Mouse (Mus musculus) liver, postnatal 0 days (tissue): ENCODE measurements around the gene Lrrc4b. TPM values are rescaled to one million over a fixed set of nuclear protein-coding genes. Genes with fewer than 3 reads are reported as not detected.

ENCODE experiments used
- ATAC-seq: fragments of 200-750 bp; cut with Nextera tagmentation; 2 replicates; pipeline ENCODE4 v1.8.0; 2017; ENCODE audit warnings: mild to moderate bottlenecking, moderate library complexity
- DNase-seq: peaks from one replicate; pipeline ENCODE4 v3.0.0-alpha.2; 2016
- H3K27ac ChIP-seq: fragments of 300-500 bp; sonication (generic); 2 replicates; pipeline ENCODE4 v1.5.1; 2014; ENCODE audit warnings: antibody characterized with exemption, moderate library complexity, mild to moderate bottlenecking, low read depth
- H3K27me3 ChIP-seq: fragments of 300-500 bp; sonication (generic); 2 replicates; pipeline ENCODE4 v1.6.1; 2014; ENCODE audit warnings: low read length, control low read depth, mixed read lengths; ENCODE audit not compliant: insufficient read depth
- H3K36me3 ChIP-seq: fragments of 300-500 bp; sonication (generic); replicated peaks from 2 replicates; pipeline ENCODE4 v1.6.1; 2014; ENCODE audit warnings: mild to moderate bottlenecking, control low read depth, low read length, moderate library complexity, mixed read lengths; ENCODE audit not compliant: insufficient read depth
- H3K4me1 ChIP-seq: fragments of 300-500 bp; sonication (generic); 2 replicates; pipeline ENCODE4 v1.6.1; 2014; ENCODE audit warnings: antibody characterized with exemption, mild to moderate bottlenecking, control low read depth; ENCODE audit not compliant: insufficient read depth
- H3K4me2 ChIP-seq: fragments of 300-500 bp; sonication (generic); 2 replicates; pipeline ENCODE4 v1.6.1; 2014; ENCODE audit warnings: low read depth, mild to moderate bottlenecking, low read length, moderate library complexity, mixed read lengths
- H3K4me3 ChIP-seq: fragments of 300-500 bp; sonication (generic); 2 replicates; pipeline ENCODE4 v1.5.1; 2014; ENCODE audit warnings: low read depth, low read length
- H3K9ac ChIP-seq: fragments of 300-500 bp; sonication (generic); replicated peaks from 2 replicates; pipeline ENCODE4 v1.6.1; 2014; ENCODE audit warnings: mild to moderate bottlenecking, moderate library complexity
- H3K9me3 ChIP-seq: fragments of 300-500 bp; sonication (generic); 2 replicates; pipeline ENCODE4 v1.6.1; 2016; ENCODE audit warnings: mild to moderate bottlenecking, control low read depth, low read length, mixed read lengths
- CTCF ChIP-seq: sonication (generic); IDR thresholded peaks from 2 replicates; pipeline ENCODE4 v1.5.1; 2016; ENCODE audit warnings: antibody characterized with exemption, low read depth
- EP300 ChIP-seq: IDR thresholded peaks from 2 replicates; pipeline ENCODE4 v1.6.1; 2016; ENCODE audit warnings: antibody characterized with exemption, low read depth, mild to moderate bottlenecking
- WGBS: fragments of 180-500 bp; shearing (Covaris S2); extraction: QIAGEN DNeasy Blood & Tissue Kit; methylation state at CpG from one replicate; pipeline ENCODE4 v1.1.7; 2014; ENCODE audit not compliant: insufficient replicate concordance; 5-methylcytosine and 5-hydroxymethylcytosine counted together
- polyA plus RNA-seq: library from polyadenylated mRNA; unstranded; fragments of >200 nt; fragmentation: Nextera tagmentation; extraction: Ambion mirVana; gene quantifications from 2 replicates; pipeline ENCODE4 v1.2.1, GENCODE M21; 2015

Lrrc4b gene
- polyA plus RNA-seq, 1 experiment from 2014 or later = not detected

DNA sequence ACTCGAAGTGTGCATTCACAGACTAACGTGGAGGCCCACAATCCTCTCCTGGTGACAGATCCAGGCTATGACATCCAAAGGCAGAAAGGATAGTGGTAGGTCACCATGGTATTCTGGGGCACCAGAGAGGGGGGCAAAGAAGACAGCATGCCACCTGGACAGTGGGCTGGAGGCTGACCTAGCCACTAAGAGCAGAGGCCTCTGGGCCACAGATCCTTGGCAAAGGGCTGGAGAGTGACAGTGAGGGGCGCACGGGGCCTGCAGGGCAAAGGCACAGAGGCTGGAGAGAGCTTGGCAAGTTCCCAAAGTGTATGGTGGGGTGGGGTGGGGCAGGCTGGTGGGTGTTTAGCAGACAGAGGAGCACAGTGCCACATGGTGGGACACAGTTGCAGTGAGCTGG is 61.5 kb downstream of the Lrrc4b start:
- H3K4me3 ChIP-seq = no peak overlapping the region
- WGBS = 73% methylated on average over 4 of the region's 4 CpGs
- peaks cover 6% of the 10 kb centered on the region for H3K4me1 ChIP-seq
- H3K27ac ChIP-seq = no peak overlapping the region
- DNase-seq = peak; percentile 12
- no peak overlapping the region for H3K9ac ChIP-seq
- H3K36me3 ChIP-seq = peaks cover 26% of the 10 kb centered on the region
- H3K27me3 ChIP-seq = no peaks in the 10 kb centered on the region
- ATAC-seq = no peak
- no peaks in the 10 kb centered on the region for H3K9me3 ChIP-seq
- no peak overlapping the region for H3K4me2 ChIP-seq
- TF ChIP-seq EP300 (no peak), CTCF (no peak)

DNA sequence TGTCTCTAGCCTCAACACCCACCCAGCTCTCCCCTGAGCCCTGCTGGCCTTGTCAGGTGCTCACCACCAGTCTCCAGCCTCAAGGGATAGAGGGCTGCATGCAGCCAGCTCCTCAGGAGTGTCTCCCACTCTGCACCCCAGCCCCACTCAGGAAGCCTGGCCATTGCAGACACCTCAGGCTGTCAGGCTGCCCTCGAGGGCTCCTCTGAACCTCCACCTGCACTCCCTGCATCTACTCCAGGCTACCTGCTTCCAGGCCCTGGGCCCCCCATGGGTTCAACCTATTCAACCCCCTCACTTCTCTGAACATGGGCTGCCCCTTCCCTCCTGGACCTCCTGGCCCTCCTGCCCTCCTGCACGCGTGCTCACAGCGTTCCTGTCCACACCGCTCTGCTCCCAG is 62.6 kb downstream of the Lrrc4b start:
- 97% methylated on average over 5 of the region's 5 CpGs for WGBS
- TF ChIP-seq EP300 = no peak
- TF ChIP-seq CTCF = no peak
- Histone ChIP-seq H3K27ac (no peak overlapping the region), H3K4me1 (peaks cover 12% of the 10 kb centered on the region), H3K9me3 (no peaks in the 10 kb centered on the region), H3K27me3 (no peaks in the 10 kb centered on the region), H3K4me2 (no peak overlapping the region), H3K4me3 (no peak overlapping the region), H3K9ac (no peak overlapping the region), H3K36me3 (peaks cover 26% of the 10 kb centered on the region)
- DNase-seq (peak; percentile 14), ATAC-seq (no peak)

DNA sequence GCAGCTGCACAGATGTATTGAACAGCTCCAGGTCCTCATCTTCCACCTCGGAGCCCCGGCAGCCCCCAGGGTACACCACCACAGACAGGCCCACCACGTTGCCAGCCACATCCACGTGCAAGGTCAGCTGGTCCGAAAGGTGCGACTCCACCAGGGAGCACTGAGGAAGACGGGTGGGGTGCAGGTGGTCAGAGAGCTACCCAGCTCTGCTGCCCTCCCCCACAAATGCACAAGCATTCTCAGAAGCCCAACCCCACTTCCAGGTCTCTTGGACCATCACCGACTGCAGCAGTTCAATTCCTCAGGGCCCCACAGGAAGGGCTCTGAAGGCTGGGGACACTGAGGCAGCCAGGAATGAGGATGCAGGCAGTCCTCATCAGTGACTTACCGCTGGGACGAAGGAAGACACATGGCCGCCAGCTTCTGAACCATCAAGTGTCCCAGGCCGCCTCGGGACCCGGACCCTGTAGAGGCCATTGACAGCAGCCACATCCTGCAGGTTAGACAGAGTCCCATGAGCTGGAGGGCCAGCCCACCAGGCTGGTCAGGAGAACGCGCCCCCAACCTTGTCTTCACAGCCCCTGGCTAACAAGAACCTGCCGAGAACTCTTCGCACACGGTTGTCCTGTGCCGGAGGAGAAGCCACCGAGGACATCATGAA is 63.5 kb downstream of the Lrrc4b start:
- ATAC-seq = no peak
- H3K36me3 ChIP-seq = peaks cover 26% of the 10 kb centered on the region
- no peaks in the 10 kb centered on the region for H3K9me3 ChIP-seq
- no peak overlapping the region for H3K4me2 ChIP-seq
- H3K27ac ChIP-seq = no peak overlapping the region
- peaks cover 20% of the 10 kb centered on the region for H3K4me1 ChIP-seq
- H3K27me3 ChIP-seq = no peaks in the 10 kb centered on the region
- peak; percentile 13 for DNase-seq
- TF ChIP-seq CTCF (no peak), EP300 (no peak)
- H3K4me3 ChIP-seq = no peak overlapping the region
- H3K9ac ChIP-seq = no peak overlapping the region
- 89% methylated on average over 21 of the region's 21 CpGs for WGBS

DNA sequence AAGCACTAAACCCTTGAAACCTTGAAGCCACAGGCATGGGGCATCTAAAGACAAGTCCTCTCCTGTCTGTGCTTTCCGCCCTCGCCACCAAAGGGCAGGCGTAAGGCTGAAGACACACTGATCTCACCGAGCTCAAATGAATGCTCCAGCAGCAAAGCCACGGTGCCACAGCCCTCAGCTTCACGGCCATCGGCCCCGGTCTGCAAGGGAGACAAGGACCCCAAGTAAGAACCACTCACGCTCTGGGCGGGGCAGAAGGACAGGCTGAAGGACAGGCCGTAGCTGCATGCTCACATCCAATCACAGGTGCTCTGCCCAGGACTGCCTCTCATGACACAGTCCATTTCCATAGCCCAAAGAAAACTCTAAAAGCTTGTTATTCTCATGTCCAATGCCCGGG is 65.9 kb downstream of the Lrrc4b start:
- no peak for ATAC-seq
- DNase-seq = peak; percentile 14
- no peak overlapping the region for H3K4me3 ChIP-seq
- no peaks in the 10 kb centered on the region for H3K27me3 ChIP-seq
- WGBS = 86% methylated on average over 12 of the region's 12 CpGs
- H3K9ac ChIP-seq = no peak overlapping the region
- H3K4me2 ChIP-seq = 0 out of 2 replicates have a peak overlapping the region, but pooled peaks have one; percentile 81
- no peak for TF ChIP-seq CTCF
- TF ChIP-seq EP300 = no peak
- peaks cover 25% of the 10 kb centered on the region for H3K36me3 ChIP-seq
- H3K4me1 ChIP-seq = peaks cover 24% of the 10 kb centered on the region
- H3K27ac ChIP-seq = no peak overlapping the region
- H3K9me3 ChIP-seq = no peaks in the 10 kb centered on the region

DNA sequence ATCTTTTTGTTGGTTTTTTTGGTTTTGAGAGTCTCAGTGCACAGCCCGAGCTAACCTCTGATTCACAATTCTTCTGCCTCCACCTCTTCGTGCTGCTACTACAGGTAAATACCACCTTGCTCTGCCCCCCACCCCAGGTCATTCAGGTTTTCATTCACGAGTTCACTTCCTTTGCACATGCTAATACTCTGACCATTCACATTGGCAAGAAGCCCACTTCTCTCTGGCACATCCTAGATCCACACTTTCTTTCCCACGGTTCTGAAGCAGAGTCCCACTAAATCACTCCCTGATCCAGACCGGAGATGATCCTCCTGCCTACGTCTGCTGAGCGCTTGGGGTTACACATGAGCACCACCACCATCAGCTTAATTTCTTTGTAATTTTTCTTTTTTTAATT is 66.3 kb downstream of the Lrrc4b start:
- no peak for TF ChIP-seq EP300
- no peak for TF ChIP-seq CTCF
- Histone ChIP-seq H3K4me3 (peak overlapping the region; percentile 60), H3K9ac (peak overlapping the region; percentile 70), H3K4me1 (peaks cover 24% of the 10 kb centered on the region), H3K27ac (no peak overlapping the region), H3K36me3 (peaks cover 25% of the 10 kb centered on the region), H3K9me3 (no peaks in the 10 kb centered on the region), H3K27me3 (no peaks in the 10 kb centered on the region), H3K4me2 (peak overlapping the region; percentile 81)
- no peak for ATAC-seq
- whole genome bisulfite sequencing = 80% methylated on average over 7 of the region's 7 CpGs
- peak; percentile 11 for DNase-seq

DNA sequence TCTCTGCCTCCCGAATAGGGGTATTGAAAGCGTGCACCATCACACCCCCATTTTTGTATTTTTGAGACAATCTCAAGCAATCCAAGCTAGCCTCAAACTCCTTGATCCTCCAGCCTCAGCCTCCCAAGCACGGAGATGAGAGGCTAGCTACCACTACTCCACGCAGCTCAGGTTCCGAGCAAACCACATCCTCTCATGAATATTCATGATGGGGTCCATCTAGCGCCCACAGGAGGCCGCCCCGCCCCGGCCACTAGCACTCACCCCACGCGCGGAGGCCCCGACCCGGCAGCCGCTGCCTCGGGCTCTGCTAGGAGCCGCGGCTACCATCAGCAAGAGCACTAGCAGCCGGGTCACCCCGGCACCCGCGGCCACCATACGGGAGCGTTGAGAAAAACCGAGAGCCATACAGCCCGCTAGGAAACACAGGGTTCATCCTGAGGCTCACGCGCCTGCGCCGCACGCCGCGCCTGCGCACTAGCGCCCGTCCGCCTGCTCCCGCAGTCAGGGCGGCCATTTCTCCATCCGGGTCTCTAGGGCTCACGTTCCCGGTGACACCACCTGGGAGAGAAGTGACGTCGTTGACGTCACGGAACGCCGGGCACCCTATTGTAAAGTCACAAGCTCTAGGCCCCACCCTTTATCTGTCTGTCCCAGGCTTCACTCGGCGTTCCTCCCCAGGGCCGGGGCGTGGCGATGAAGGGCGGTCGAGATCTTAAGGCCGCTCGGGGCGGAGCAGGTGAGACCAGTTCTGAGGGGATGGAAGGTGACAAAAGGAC is 67.4 kb downstream of the Lrrc4b start, which contains the start of the genes Emc10 and Fam71e1:
Gene Emc10, minus strand, starts transcription at position 538 of the 779 bp plus-strand sequence.
Gene Fam71e1, plus strand, starts transcription at position 590 of the 779 bp plus-strand sequence.
- TF ChIP-seq EP300 = no peak; the same call in 1 of the 2 replicates
- TF ChIP-seq CTCF = peak; percentile 21; the same call in 1 of the 2 replicates
- Histone ChIP-seq H3K36me3 (peaks cover 17% of the 10 kb centered on the region), H3K9ac (peak within 1 kb of the TSS; percentile 70), H3K4me3 (peak within 1 kb of the TSS; percentile 60), H3K27me3 (no peaks in the 10 kb centered on the region), H3K4me2 (peak within 1 kb of the TSS; percentile 81), H3K9me3 (no peaks in the 10 kb centered on the region), H3K4me1 (peaks cover 24% of the 10 kb centered on the region), H3K27ac (peak within 1 kb of the TSS; percentile 95)
- under 1% methylated on average over 58 of the region's 58 CpGs for WGBS
- peak; percentile 97 for DNase-seq
- peak; percentile 96 for ATAC-seq
